Mouse (Mus musculus) heart, adult 2 months (tissue): ENCODE data around the gene Ddi1.

ENCODE experiments used
- CTCF ChIP-seq: fragments of 200-600 bp; IDR thresholded peaks from 2 replicates; pipeline ENCODE4 v1.8.1; 2022; ENCODE audit warnings: antibody characterized with exemption, mild to moderate bottlenecking, moderate library complexity
- EP300 ChIP-seq: fragments of 200-500 bp; IDR thresholded peaks from 2 replicates; pipeline ENCODE4 v1.6.1; 2011; ENCODE audit warnings: low read depth, low read length, control low read depth; ENCODE audit not compliant: insufficient read depth
- POLR2A ChIP-seq: fragments of 200-500 bp; IDR thresholded peaks from 2 replicates; pipeline ENCODE4 v1.6.1; 2011; ENCODE audit warnings: mild to moderate bottlenecking, low read depth, low read length, control low read depth; ENCODE audit not compliant: insufficient read depth

- no peak for TF ChIP-seq POLR2A
- no peak for TF ChIP-seq CTCF
- no peak for TF ChIP-seq EP300
Observed at GRCm38 (mm10) chr9:6217505-6217904, 52.1 kb downstream of the Ddi1 start.
